In genomic region chr2:32381775-32382223, GRCm38 (mm10) we compare ENCODE assay signal across 8 mouse cellular contexts. TPM values are rescaled to one million over a fixed set of nuclear protein-coding genes. Genes with fewer than 3 reads are reported as not detected.
A peak's percentile ranks its signal among the peaks of the same experiment; 100 is the strongest.
DNase-seq lines count a peak whose midpoint lies in the region; ATAC-seq lines count a peak whose summit lies in the region.

Gene 1110008P14Rik (minus strand): TSS chr2:32381938.

- WGBS in hindbrain, embryonic 12.5 days = 0% methylated on average over 45 of the region's 47 CpGs

- no peaks in the 10 kb centered on the region for H3K9me3 ChIP-seq in hindbrain, embryonic 12.5 days (replicated peaks)

- peak; percentile 84 for ATAC-seq in hindbrain, embryonic 12.5 days (ENCODE audit: low FRiP score)

- H3K4me1 ChIP-seq in hindbrain, embryonic 12.5 days = peaks cover 12% of the 10 kb centered on the region

- H3K4me3 ChIP-seq in hindbrain, embryonic 12.5 days = peak within 1 kb of the TSS; percentile 66

- peak within 1 kb of the TSS; percentile 68 for H3K9ac ChIP-seq in hindbrain, embryonic 12.5 days

- peak within 1 kb of the TSS; percentile 92 for H3K4me2 ChIP-seq in hindbrain, embryonic 12.5 days (replicated peaks)

- peaks cover 31% of the 10 kb centered on the region for H3K36me3 ChIP-seq in hindbrain, embryonic 12.5 days

- DNase-seq in R1 (ENCODE audit: low read depth, low spot score) = peak; percentile 92
- peak; percentile 97 to 98 for DNase-seq in cerebellum, postnatal 10 days
- peak; percentile 80 to 86 for DNase-seq in frontal cortex, postnatal 14 days (ENCODE audit: low spot score in 2 of 2)
- DNase-seq in layer of hippocampus, postnatal 36 days = peak; percentile 92 to 93
- DNase-seq in lung, postnatal 25 days (ENCODE audit: low spot score) = peak; percentile 96
- peak; percentile 85 for DNase-seq in retina, adult 2 months (ENCODE audit: low read depth, low spot score)
- DNase-seq in thymus, postnatal 25 days = peak; percentile 97

- H3K27me3 ChIP-seq in hindbrain, embryonic 12.5 days = peaks cover 25% of the 10 kb centered on the region; the same call in 1 of the 2 replicates

- H3K27ac ChIP-seq in hindbrain, embryonic 12.5 days = peak within 1 kb of the TSS; percentile 41; the same call in 1 of the 2 replicates

RNA-seq across cellular contexts. Expression of gene 1110008P14Rik, which starts in this region (rescaled TPM):
- polyA plus RNA-seq in hindbrain, embryonic 12.5 days (2016; fragmentation: Nextera tagmentation; extraction: Ambion mirVana) = 62.6 and 72.8 TPM in 2 replicates
- 100 to 1,000 TPM; 160 to 170 TPM for total RNA-seq in layer of hippocampus, postnatal 36 days (2021)

Comparison
In these comparisons a context has a peak if more than half of its experiments do, and no peak if none do; other contexts are left out.
1. Peak in every context shown above with its lines: DNase-seq, ATAC-seq, H3K4me3 ChIP-seq and H3K27ac ChIP-seq.